Mouse (Mus musculus): ENCODE measurements around the gene Cdk2ap2.

- TF ChIP-seq EP300 (IDR thresholded peaks at IDR 0.05; ENCODE audit: insufficient read depth, low read depth, low read length) (no peak), POLR2A (IDR thresholded peaks at IDR 0.05; ENCODE audit: insufficient read depth, low read length) (no peak), CTCF (IDR thresholded peaks at IDR 0.05; ENCODE audit: low read depth, low read length) (no peak)
These were observed 3.1 kb downstream of the Cdk2ap2 start, which contains the start of gene Pitpnm1 for GRCm38 (mm10) chr19:4099837-4100717.

Measured in ES-Bruce4 (cell line).